Mouse (Mus musculus): ENCODE results near the gene 2610301B20Rik. TPM values are rescaled to one million over a fixed set of nuclear protein-coding genes. Genes with fewer than 3 reads are reported as not detected.
"Not testable (repeated sequence)": the region's sequence is repeated elsewhere in the genome, so short reads cannot be mapped to it uniquely, and the experiment has no call there.

2610301B20Rik gene
- 43.2 and 43.5 TPM in 2 replicates for polyA plus RNA-seq (2016; fragmentation: Nextera tagmentation; extraction: Ambion mirVana)

GRCm38 (mm10) chr4:10873920-10874665 lies at the start of gene 2610301B20Rik:
2610301B20Rik (plus strand) TSS chr4:10874498.
- WGBS, result under 1% methylated on average over 68 of the region's 68 CpGs
- peak within 1 kb of the TSS; percentile 82 for H3K9ac ChIP-seq
- H3K27me3 ChIP-seq, result no peaks in the 10 kb centered on the region
- H3K4me3 ChIP-seq (replicated peaks), result peak within 1 kb of the TSS; percentile 87
- H3K4me2 ChIP-seq, result peak within 1 kb of the TSS; percentile 61
- no peaks in the 10 kb centered on the region for H3K9me3 ChIP-seq
- peak within 1 kb of the TSS; percentile 99 for H3K27ac ChIP-seq
- H3K4me1 ChIP-seq, result peaks cover 12% of the 10 kb centered on the region
- ATAC-seq (ENCODE audit: low FRiP score), result peak; percentile 92
- no peaks in the 10 kb centered on the region for H3K36me3 ChIP-seq (replicated peaks)

GRCm38 (mm10) chr4:10833273-10833672 lies 41.0 kb upstream of the 2610301B20Rik start:
- no peaks in the 10 kb centered on the region for H3K36me3 ChIP-seq (replicated peaks)
- no peak for ATAC-seq (ENCODE audit: low FRiP score)
- no peaks in the 10 kb centered on the region for H3K9me3 ChIP-seq
- 88% methylated on average over 1 of the region's 1 CpGs for WGBS
- no peak overlapping the region for H3K4me2 ChIP-seq
- no peak overlapping the region for H3K27ac ChIP-seq
- no peaks in the 10 kb centered on the region for H3K27me3 ChIP-seq
- no peak overlapping the region for H3K9ac ChIP-seq
- H3K4me1 ChIP-seq, result no peaks in the 10 kb centered on the region
- H3K4me3 ChIP-seq (replicated peaks), result no peak overlapping the region

DNA sequence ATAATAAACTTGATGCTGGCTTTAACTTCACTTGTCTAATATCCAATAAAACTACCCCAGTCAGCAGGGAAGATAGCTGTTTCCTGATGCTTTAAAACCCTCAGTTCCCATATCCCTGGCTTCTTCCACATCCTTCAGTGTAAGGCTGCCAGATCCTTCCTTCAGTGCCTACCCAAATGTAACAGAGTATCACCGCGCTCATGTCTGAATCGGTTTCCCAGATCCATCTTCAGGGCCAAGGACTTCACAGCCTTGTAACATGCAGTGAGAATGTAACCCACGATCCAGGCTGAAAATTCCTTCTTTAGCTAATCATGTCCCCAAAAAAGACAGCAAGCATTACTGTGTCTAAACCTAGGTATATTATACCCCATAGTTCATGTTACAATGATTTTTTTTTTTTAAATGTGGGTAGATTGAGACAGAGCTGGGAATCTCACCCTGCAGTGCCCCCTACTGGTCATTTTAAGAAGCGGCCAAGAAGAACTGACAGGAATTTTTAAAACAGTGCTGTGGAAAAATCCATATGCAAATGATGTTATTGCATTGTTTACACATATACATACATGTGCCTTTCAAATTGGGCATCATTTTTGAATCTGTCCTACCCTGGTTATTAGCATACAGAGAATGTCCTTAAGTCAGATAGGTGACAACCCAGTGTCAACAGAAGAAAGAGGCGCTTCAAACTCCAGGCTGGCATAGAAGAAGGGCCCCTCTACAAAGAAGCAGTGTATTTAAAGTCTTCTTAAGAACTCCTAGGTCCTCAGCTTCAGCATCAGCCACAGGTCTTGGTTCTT lies 38.8 kb upstream of the 2610301B20Rik start:
- H3K4me1 ChIP-seq, result no peaks in the 10 kb centered on the region
- H3K27ac ChIP-seq, result no peak overlapping the region
- no peaks in the 10 kb centered on the region for H3K9me3 ChIP-seq
- H3K36me3 ChIP-seq (replicated peaks), result no peaks in the 10 kb centered on the region
- no peaks in the 10 kb centered on the region for H3K27me3 ChIP-seq
- H3K4me2 ChIP-seq, result no peak overlapping the region
- ATAC-seq (ENCODE audit: low FRiP score), result peak; percentile 17; the same call in 1 of the 2 replicates
- H3K4me3 ChIP-seq (replicated peaks), result no peak overlapping the region
- 73% methylated on average over 6 of the region's 6 CpGs for WGBS
- H3K9ac ChIP-seq, result no peak overlapping the region

GRCm38 (mm10) chr4:10845848-10846247 lies 28.4 kb upstream of the 2610301B20Rik start:
- H3K9ac ChIP-seq, result no peak overlapping the region
- 88% methylated on average over 7 of the region's 7 CpGs for WGBS
- H3K27me3 ChIP-seq, result no peaks in the 10 kb centered on the region
- H3K27ac ChIP-seq, result no peak overlapping the region
- no peak for ATAC-seq (ENCODE audit: low FRiP score)
- no peaks in the 10 kb centered on the region for H3K9me3 ChIP-seq
- H3K4me2 ChIP-seq, result no peak overlapping the region
- H3K4me1 ChIP-seq, result no peaks in the 10 kb centered on the region
- H3K36me3 ChIP-seq (replicated peaks), result no peaks in the 10 kb centered on the region
- no peak overlapping the region for H3K4me3 ChIP-seq (replicated peaks)

GRCm38 (mm10) chr4:10849812-10850211 lies 24.5 kb upstream of the 2610301B20Rik start:
- Histone ChIP-seq H3K9me3 (no peaks in the 10 kb centered on the region), H3K4me3 (replicated peaks) (no peak overlapping the region), H3K4me1 (no peaks in the 10 kb centered on the region), H3K27me3 (no peaks in the 10 kb centered on the region), H3K36me3 (replicated peaks) (no peaks in the 10 kb centered on the region), H3K9ac (no peak overlapping the region), H3K4me2 (no peak overlapping the region), H3K27ac (no peak overlapping the region)
- WGBS, result 40% methylated on average over 7 of the region's 7 CpGs
- no peak for ATAC-seq (ENCODE audit: low FRiP score)

- no peak overlapping the region for H3K4me2 ChIP-seq
- H3K36me3 ChIP-seq (replicated peaks), result no peaks in the 10 kb centered on the region
- ATAC-seq (ENCODE audit: low FRiP score), result no peak
- no peak overlapping the region for H3K9ac ChIP-seq
- H3K9me3 ChIP-seq, result no peaks in the 10 kb centered on the region
- H3K27me3 ChIP-seq, result no peaks in the 10 kb centered on the region
- H3K27ac ChIP-seq, result no peak overlapping the region
- no peak overlapping the region for H3K4me3 ChIP-seq (replicated peaks)
- 80% methylated on average over 5 of the region's 5 CpGs for WGBS
- H3K4me1 ChIP-seq, result no peaks in the 10 kb centered on the region
These were observed 23.3 kb upstream of the 2610301B20Rik start for GRCm38 (mm10) chr4:10851013-10851412.

- Histone ChIP-seq H3K9ac (no peak overlapping the region), H3K27ac (no peak overlapping the region), H3K9me3 (no peaks in the 10 kb centered on the region), H3K4me3 (replicated peaks) (no peak overlapping the region), H3K4me2 (no peak overlapping the region), H3K4me1 (peaks cover 6% of the 10 kb centered on the region; the same call in 1 of the 2 replicates), H3K36me3 (replicated peaks) (no peaks in the 10 kb centered on the region), H3K27me3 (no peaks in the 10 kb centered on the region)
- no peak for ATAC-seq (ENCODE audit: low FRiP score)
These were observed 15.1 kb upstream of the 2610301B20Rik start for GRCm38 (mm10) chr4:10859174-10859573.

DNA sequence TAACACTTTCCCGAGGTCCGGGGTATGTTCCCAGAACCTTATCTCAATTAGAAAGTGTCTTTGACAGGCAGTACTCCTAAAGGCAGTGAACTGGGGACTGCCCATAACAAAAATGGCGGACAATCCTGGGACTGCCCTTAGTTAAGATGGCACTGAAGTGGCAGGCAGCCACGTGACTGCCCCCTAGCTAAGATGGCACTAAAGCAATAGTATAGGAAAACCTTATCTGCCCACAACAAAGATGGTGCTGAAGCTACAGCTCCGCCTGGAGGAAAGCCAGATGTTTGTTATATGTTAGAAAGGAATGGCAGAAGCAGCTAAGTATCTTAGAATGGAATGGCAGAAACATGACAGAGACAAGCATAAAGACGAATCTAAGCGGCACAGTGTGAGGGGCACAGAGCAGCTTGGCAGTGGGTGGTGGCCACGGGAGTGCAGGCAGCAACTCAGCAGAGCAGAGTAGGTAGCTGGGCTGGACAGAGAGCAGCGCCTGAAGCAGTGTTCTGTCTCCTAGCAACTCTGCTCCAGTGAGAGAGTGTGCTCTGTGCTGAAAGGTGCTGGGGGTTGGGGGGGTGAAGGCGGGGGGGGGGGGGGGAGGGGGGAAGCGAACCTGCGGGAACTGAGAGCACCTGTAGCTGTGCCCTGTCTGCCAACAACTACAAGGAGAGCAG lies 14.3 kb upstream of the 2610301B20Rik start:
- Histone ChIP-seq H3K9ac (no peak overlapping the region; the same call in 1 of the 2 replicates), H3K9me3 (no peaks in the 10 kb centered on the region), H3K27ac (no peak overlapping the region), H3K4me1 (peaks cover 6% of the 10 kb centered on the region; the same call in 1 of the 2 replicates), H3K36me3 (replicated peaks) (no peaks in the 10 kb centered on the region), H3K27me3 (no peaks in the 10 kb centered on the region), H3K4me2 (peak overlapping the region; percentile 40), H3K4me3 (replicated peaks) (peak overlapping the region; percentile 18; the same call in 1 of the 2 replicates)
- ATAC-seq (ENCODE audit: low FRiP score), result peak; percentile 85; the same call in 1 of the 2 replicates
- 51% methylated on average over 10 of the region's 12 CpGs for WGBS

DNA sequence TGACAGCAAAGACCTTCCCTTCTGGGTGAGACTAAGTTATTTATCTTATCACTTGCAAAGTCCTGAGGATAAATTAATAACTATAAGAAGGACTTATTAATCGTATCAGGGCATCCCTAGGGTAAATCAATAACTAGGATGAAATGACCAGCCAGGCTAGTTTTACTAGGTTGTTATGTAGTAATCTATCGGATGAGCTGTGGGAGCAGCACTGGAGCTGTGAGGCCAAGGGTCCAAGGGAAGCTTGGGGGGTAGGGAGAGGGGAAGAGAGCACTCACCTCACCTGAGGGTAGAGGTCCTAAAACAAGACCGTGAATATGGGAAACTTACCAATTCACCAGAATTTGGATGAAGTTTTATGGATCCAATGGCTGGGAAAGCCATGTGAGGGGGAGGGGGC lies 13.5 kb upstream of the 2610301B20Rik start:
- H3K36me3 ChIP-seq (replicated peaks), result no peaks in the 10 kb centered on the region
- ATAC-seq (ENCODE audit: low FRiP score), result no peak
- H3K27me3 ChIP-seq, result no peaks in the 10 kb centered on the region
- H3K27ac ChIP-seq, result no peak overlapping the region
- 86% methylated on average over 3 of the region's 3 CpGs for WGBS
- H3K4me3 ChIP-seq (replicated peaks), result no peak overlapping the region
- H3K9me3 ChIP-seq, result no peaks in the 10 kb centered on the region
- no peak overlapping the region for H3K9ac ChIP-seq
- peaks cover 6% of the 10 kb centered on the region; the same call in 1 of the 2 replicates for H3K4me1 ChIP-seq
- no peak overlapping the region for H3K4me2 ChIP-seq

DNA sequence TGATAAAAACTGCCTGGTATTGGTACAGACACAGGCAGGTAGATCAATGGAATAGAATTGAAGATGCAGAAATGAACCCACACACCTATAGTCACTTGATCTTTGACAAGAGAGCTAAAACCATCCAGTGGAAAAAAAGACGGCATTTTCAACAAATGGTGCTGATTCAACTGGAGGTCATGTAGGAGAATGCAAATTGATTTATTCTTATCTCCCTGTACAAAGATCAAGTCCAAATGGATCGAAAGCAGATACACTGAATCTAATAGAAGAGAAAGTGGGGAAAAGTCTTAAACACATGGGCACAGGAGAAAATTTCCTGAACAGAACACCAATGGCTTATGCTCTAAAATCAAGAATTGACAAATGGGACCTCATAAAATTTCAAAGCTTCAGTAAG lies 11.4 kb upstream of the 2610301B20Rik start:
- 87% methylated on average over 2 of the region's 2 CpGs for WGBS

GRCm38 (mm10) chr4:10872231-10872630 lies 2.1 kb upstream of the 2610301B20Rik start:
- ATAC-seq (ENCODE audit: low FRiP score), result no peak
- Histone ChIP-seq H3K4me1 (peaks cover 12% of the 10 kb centered on the region), H3K4me3 (replicated peaks) (no peak overlapping the region), H3K9me3 (no peaks in the 10 kb centered on the region), H3K36me3 (replicated peaks) (no peaks in the 10 kb centered on the region), H3K27me3 (no peaks in the 10 kb centered on the region), H3K27ac (no peak overlapping the region), H3K4me2 (no peak overlapping the region), H3K9ac (no peak overlapping the region)
- WGBS, result 90% methylated on average over 5 of the region's 5 CpGs

More for the DNA sequence above, 11.4 kb upstream of the 2610301B20Rik start:
- not testable (repeated sequence) for H3K9ac ChIP-seq; ATAC-seq (ENCODE audit: low FRiP score); H3K4me1 ChIP-seq; H3K4me3 ChIP-seq (replicated peaks); H3K27ac ChIP-seq; H3K4me2 ChIP-seq; H3K27me3 ChIP-seq; H3K36me3 ChIP-seq (replicated peaks); H3K9me3 ChIP-seq

Measured in forebrain, embryonic 12.5 days (tissue).